Mouse (Mus musculus): ENCODE measurements around the gene Psg16. TPM values are rescaled to one million over a fixed set of nuclear protein-coding genes. Genes with fewer than 3 reads are reported as not detected.

Psg16 gene
- polyA plus RNA-seq (2012; rRNA removed) (0.23 TPM in 2 replicates), polyA plus RNA-seq (2014; fragmentation: Nextera tagmentation; extraction: Ambion mirVana) (0.12 and 0.33 TPM in 2 replicates)

DNA sequence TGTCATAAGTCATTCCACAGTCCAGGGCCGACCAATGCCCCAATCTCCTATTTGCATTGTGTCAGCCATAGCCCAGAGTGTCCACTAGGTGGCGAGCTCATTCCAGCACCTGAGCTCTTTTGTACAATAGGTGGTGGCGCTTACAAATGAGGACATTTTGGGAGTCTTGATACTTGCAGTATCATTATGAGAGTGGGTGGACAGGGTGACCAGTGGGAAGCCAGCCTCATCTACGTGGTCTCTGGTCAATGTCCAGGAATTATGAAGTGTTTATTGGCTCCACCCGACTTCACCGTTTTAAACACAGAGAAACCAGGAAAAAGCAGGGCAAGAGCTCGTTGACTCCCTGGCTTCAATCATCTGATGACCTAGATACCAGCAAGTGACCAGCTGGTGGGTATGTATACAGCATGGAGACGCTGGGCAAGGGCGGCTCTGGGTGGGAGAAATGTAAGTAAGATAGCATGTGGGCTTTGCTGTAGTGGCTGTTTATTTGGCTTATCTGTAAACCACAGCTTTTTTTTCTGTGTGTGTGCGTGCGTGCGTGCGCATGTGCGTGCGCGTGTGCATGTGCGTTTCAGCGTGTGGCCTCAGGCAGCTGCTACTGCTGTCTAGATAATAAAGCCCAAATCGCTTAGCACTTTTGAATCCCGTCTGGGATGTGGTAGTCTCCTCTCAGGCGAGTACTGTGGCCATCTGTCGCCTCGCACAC is at the start of gene Psg16:
Psg16 (plus strand) TSS at position 137 of the 712 bp plus-strand sequence.
- no peaks in the 10 kb centered on the region for H3K9me3 ChIP-seq (ENCODE audit: control insufficient read depth, low read length)
- TF ChIP-seq POLR2A (IDR thresholded peaks at IDR 0.05; ENCODE audit: borderline replicate concordance, extremely low read depth, insufficient read depth, insufficient read length), result 0 out of 2 replicates have a peak, but pooled peaks have one; percentile 25
- ATAC-seq (ENCODE audit: low FRiP score, low read depth) (peak; percentile 41; the same call in 1 of the 2 replicates), DNase-seq (ENCODE audit: low spot score) (peak; percentile 55)
- no peaks in the 10 kb centered on the region for H3K36me3 ChIP-seq (ENCODE audit: control insufficient read depth, insufficient read depth, low read length)
- no peaks in the 10 kb centered on the region for H3K4me1 ChIP-seq (ENCODE audit: control insufficient read depth, insufficient read depth, low read length)
- no peak within 1 kb of the TSS for H3K9ac ChIP-seq (ENCODE audit: low read depth, low read length, severe bottlenecking)
- no peak within 1 kb of the TSS for H3K4me3 ChIP-seq (replicated peaks; ENCODE audit: low read length)
- 66% methylated on average over 23 of the region's 23 CpGs for WGBS
- no peak within 1 kb of the TSS for H3K4me2 ChIP-seq (replicated peaks; ENCODE audit: low read depth, low read length, severe bottlenecking)
- H3K27ac ChIP-seq (replicated peaks; ENCODE audit: low read depth, low read length), result no peak within 1 kb of the TSS
- no peaks in the 10 kb centered on the region for H3K27me3 ChIP-seq (ENCODE audit: control insufficient read depth, insufficient read depth, low read length)

- H3K27ac ChIP-seq (replicated peaks; ENCODE audit: low read depth, low read length), result no peak overlapping the region
- 0 out of 2 replicates have a peak overlapping the region, but pooled peaks have one; percentile 3 for H3K4me2 ChIP-seq (replicated peaks; ENCODE audit: low read depth, low read length, severe bottlenecking)
- no peak overlapping the region for H3K4me3 ChIP-seq (replicated peaks; ENCODE audit: low read length)
- peaks cover 52% of the 10 kb centered on the region for H3K36me3 ChIP-seq (ENCODE audit: control insufficient read depth, insufficient read depth, low read length)
- no peaks in the 10 kb centered on the region for H3K9me3 ChIP-seq (ENCODE audit: control insufficient read depth, low read length)
- H3K9ac ChIP-seq (ENCODE audit: low read depth, low read length, severe bottlenecking), result no peak overlapping the region
- DNase-seq (ENCODE audit: low spot score) (no peak), ATAC-seq (ENCODE audit: low FRiP score, low read depth) (no peak)
- no peaks in the 10 kb centered on the region for H3K27me3 ChIP-seq (ENCODE audit: control insufficient read depth, insufficient read depth, low read length)
- peaks cover 24% of the 10 kb centered on the region for H3K4me1 ChIP-seq (ENCODE audit: control insufficient read depth, insufficient read depth, low read length)
- no peak for TF ChIP-seq POLR2A (IDR thresholded peaks at IDR 0.05; ENCODE audit: borderline replicate concordance, extremely low read depth, insufficient read depth, insufficient read length)
- 79% methylated on average over 6 of the region's 6 CpGs for WGBS
These were observed 49.7 kb upstream of the Psg16 start for GRCm38 (mm10) chr7:17024141-17024540.

- ATAC-seq (ENCODE audit: low FRiP score, low read depth) (no peak), DNase-seq (ENCODE audit: low spot score) (no peak)
- peaks cover 45% of the 10 kb centered on the region for H3K36me3 ChIP-seq (ENCODE audit: control insufficient read depth, insufficient read depth, low read length)
- H3K4me2 ChIP-seq (replicated peaks; ENCODE audit: low read depth, low read length, severe bottlenecking), result peak overlapping the region; percentile 64; the same call in 1 of the 2 replicates
- no peaks in the 10 kb centered on the region for H3K27me3 ChIP-seq (ENCODE audit: control insufficient read depth, insufficient read depth, low read length)
- no peak overlapping the region for H3K27ac ChIP-seq (replicated peaks; ENCODE audit: low read depth, low read length)
- no peak overlapping the region for H3K4me3 ChIP-seq (replicated peaks; ENCODE audit: low read length)
- H3K9me3 ChIP-seq (ENCODE audit: control insufficient read depth, low read length), result no peaks in the 10 kb centered on the region
- WGBS, result 56% methylated on average over 10 of the region's 10 CpGs
- no peak for TF ChIP-seq POLR2A (IDR thresholded peaks at IDR 0.05; ENCODE audit: borderline replicate concordance, extremely low read depth, insufficient read depth, insufficient read length)
- H3K4me1 ChIP-seq (ENCODE audit: control insufficient read depth, insufficient read depth, low read length), result peaks cover 24% of the 10 kb centered on the region
- H3K9ac ChIP-seq (ENCODE audit: low read depth, low read length, severe bottlenecking), result peak overlapping the region; percentile 31; the same call in 1 of the 2 replicates
These were observed 48.9 kb upstream of the Psg16 start for GRCm38 (mm10) chr7:17024814-17025504.

- no peak for ATAC-seq (ENCODE audit: low FRiP score, low read depth)
- 46% methylated on average over 4 of the region's 4 CpGs for WGBS
- Histone ChIP-seq H3K27ac (replicated peaks; ENCODE audit: low read depth, low read length) (no peak overlapping the region), H3K27me3 (ENCODE audit: control insufficient read depth, insufficient read depth, low read length) (no peaks in the 10 kb centered on the region), H3K9ac (ENCODE audit: low read depth, low read length, severe bottlenecking) (no peak overlapping the region), H3K4me3 (replicated peaks; ENCODE audit: low read length) (no peak overlapping the region), H3K36me3 (ENCODE audit: control insufficient read depth, insufficient read depth, low read length) (peaks cover 40% of the 10 kb centered on the region), H3K9me3 (ENCODE audit: control insufficient read depth, low read length) (no peaks in the 10 kb centered on the region), H3K4me1 (ENCODE audit: control insufficient read depth, insufficient read depth, low read length) (peaks cover 24% of the 10 kb centered on the region), H3K4me2 (replicated peaks; ENCODE audit: low read depth, low read length, severe bottlenecking) (peak overlapping the region; percentile 64; the same call in 1 of the 2 replicates)
- no peak for DNase-seq (ENCODE audit: low spot score)
- no peak for TF ChIP-seq POLR2A (IDR thresholded peaks at IDR 0.05; ENCODE audit: borderline replicate concordance, extremely low read depth, insufficient read depth, insufficient read length)
These were observed 48.3 kb upstream of the Psg16 start for GRCm38 (mm10) chr7:17025505-17025894.

DNA sequence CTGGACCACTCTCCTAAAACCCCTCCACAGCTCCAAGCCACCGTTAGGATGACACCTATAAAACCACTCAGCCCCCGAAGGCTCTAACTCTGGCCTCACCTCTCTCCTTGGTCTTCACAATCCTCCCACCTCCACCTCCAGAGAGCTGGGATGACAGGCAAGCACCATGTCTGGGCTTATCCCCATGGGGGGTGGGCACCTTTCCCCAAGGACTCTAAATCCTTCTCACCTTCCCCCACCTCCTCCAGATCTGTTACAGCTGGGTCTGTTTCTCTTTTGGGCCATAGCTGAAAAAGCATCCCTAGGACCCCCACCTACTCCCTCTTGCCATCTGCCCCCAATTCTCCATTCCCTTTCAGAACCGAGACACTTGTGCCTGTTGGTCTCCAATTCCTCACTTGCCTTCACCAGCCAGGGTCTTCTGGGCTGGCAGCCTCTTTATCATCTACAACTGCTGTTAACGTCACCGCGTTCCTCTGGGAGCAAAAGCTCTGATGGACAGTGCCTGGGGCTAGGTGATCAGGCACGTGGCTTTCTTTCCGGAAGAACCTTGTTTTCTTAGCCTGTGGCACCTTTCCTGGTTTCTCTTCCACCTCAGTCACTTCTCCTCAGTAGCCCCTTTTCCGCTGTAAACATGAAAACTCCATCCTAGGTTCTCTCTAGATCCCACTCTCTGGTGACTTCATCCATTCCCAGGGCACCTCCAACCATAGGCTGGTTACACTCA is 47.8 kb upstream of the Psg16 start:
- H3K36me3 ChIP-seq (ENCODE audit: control insufficient read depth, insufficient read depth, low read length), result peaks cover 34% of the 10 kb centered on the region
- H3K9ac ChIP-seq (ENCODE audit: low read depth, low read length, severe bottlenecking), result 0 out of 2 replicates have a peak overlapping the region, but pooled peaks have one; percentile 81

More for the DNA sequence above, 47.8 kb upstream of the Psg16 start:
- ATAC-seq (ENCODE audit: low FRiP score, low read depth) (no peak), DNase-seq (ENCODE audit: low spot score) (no peak)
- Histone ChIP-seq H3K27me3 (ENCODE audit: control insufficient read depth, insufficient read depth, low read length) (no peaks in the 10 kb centered on the region), H3K9me3 (ENCODE audit: control insufficient read depth, low read length) (no peaks in the 10 kb centered on the region), H3K27ac (replicated peaks; ENCODE audit: low read depth, low read length) (no peak overlapping the region), H3K4me2 (replicated peaks; ENCODE audit: low read depth, low read length, severe bottlenecking) (peak overlapping the region; percentile 64), H3K4me1 (ENCODE audit: control insufficient read depth, insufficient read depth, low read length) (peaks cover 24% of the 10 kb centered on the region), H3K4me3 (replicated peaks; ENCODE audit: low read length) (peak overlapping the region; percentile 86)
- WGBS, result 58% methylated on average over 9 of the region's 9 CpGs
- no peak for TF ChIP-seq POLR2A (IDR thresholded peaks at IDR 0.05; ENCODE audit: borderline replicate concordance, extremely low read depth, insufficient read depth, insufficient read length)
